Mouse (Mus musculus) CD4-positive, CD25-positive, alpha-beta regulatory T cell, adult 2 months (primary cell): ENCODE measurements around the gene 4930442H23Rik.
A peak's percentile ranks its signal among the peaks of the same experiment; 100 is the strongest.
"Not testable (repeated sequence)": the region's sequence is repeated elsewhere in the genome, so short reads cannot be mapped to it uniquely, and the experiment has no call there.

Experiments
- DNase-seq: peaks from one replicate; pipeline ENCODE4 v3.0.0-alpha.2; 2012; ENCODE audit warnings: low read depth, low spot score

4930442H23Rik gene

GRCm38 (mm10) chr10:81177958-81178712 is 5.5 kb downstream of the 4930442H23Rik start:
- DNase-seq = no peak

DNA sequence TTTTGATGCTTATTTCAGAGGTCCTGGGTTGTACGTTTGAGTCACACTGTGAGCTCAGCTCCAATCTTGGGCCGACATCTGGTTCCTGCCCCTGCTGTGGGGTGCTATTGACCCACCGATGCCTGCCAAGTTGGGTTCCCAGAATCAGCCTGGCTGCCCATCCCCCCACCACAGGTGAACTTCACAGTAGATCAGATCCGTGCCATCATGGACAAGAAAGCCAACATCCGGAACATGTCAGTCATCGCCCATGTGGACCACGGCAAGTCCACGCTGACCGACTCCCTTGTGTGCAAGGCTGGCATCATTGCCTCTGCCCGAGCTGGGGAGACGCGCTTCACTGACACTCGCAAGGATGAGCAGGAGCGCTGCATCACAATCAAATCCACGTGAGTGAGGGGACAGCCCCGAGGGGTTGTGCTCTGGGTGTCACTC is 6.1 kb downstream of the 4930442H23Rik start:
- peak; percentile 61 for DNase-seq

DNA sequence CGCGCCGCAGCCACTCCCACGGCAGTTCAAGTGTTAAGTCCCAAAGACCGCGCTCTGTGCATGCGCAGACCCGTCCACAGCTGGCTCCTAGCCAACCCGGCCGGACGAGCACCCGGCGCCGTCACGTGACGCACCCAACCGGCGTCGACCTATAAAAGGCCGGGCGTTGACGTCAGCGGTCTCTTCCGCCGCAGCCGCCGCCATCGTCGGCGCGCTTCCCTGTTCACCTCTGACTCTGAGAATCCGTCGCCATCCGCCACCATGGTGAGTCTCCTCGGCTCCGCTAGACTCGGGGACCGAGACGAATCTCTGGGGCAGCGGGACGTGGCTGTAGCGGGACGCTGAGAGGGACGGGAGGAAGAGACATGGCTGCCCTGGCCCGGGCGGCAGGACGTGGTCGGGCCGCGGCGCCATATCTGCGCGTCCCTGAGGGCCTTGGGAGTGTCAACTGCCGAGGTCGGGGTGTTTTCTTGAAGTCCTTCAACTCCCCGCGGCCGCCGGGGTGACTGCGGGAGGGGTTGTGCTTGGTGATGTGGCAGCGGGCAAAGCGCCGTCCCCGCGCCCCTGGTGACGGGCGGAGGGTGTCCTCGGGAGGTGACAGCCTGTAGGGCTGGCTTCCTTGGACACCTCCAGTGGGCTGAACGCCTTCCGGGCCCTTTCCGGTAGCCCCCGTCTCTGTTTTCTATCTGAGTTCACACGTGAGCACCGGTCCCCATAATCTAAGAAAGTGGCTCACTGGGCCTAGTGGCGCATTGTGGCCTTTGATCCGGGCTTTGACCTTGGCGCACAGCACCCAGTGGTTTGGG is 7.0 kb downstream of the 4930442H23Rik start, which contains the start of gene Eef2:
Eef2 (plus strand) TSS at position 166 of the 806 bp plus-strand sequence.
- peak; percentile 99 for DNase-seq

GRCm38 (mm10) chr10:81175936-81176465 is 7.6 kb downstream of the 4930442H23Rik start:
- no peak for DNase-seq

DNA sequence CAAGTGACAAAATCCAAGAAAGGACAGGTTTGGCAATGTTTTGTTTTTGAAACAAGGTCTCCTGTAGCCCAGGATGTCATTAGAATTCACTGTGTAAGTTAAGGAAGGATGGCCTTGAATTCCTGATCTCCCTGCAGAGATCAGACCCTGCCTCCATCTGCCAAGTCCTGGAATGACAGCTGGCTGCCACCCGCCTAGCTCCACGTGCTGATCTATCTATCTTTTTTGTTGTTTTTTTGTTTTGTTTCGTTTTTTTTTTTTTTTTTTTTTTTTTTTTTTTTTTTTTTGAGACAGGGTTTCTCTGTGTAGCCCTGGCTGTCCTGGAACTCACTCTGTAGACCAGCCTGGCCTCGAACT is 8.3 kb downstream of the 4930442H23Rik start:
- not testable (repeated sequence) for DNase-seq

DNA sequence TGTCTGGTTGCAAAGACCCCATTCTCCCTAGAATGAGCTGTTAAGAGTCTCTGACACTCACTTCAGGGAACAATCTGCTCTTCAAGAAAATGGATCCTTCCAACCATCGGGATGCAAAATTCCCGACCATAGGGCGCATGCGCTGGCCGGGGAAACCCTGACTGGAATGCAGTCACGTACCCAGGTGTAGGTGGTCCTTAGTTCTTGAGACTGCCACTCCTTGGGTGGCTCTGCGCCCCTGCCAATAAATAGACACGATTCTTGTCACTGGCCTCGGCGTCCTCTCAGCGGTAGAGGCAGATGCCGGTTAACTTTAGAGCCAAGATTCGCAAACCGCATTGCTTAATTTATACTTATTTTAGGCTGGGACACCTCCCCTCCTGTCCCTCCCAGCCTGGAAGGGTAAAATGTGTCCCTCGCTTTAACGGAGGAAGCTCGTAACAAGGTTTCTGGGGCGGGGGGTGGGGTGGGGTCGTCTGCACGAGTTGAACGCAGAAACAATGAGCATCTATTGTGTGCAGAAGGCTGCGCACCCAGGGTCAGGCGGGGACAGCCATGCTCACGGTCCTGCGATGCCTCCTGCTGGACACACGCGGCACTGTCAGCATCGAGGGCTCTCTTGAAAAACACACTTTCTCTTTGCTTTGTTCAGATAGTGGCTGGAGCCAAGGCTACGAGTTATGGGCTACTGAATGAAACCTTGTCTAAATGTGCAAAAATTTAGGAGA is 8.9 kb downstream of the 4930442H23Rik start:
- peak; percentile 94 for DNase-seq

- DNase-seq = peak; percentile 93
These were observed 10.5 kb downstream of the 4930442H23Rik start for GRCm38 (mm10) chr10:81173132-81173531.

GRCm38 (mm10) chr10:81169411-81169900 is 14.2 kb downstream of the 4930442H23Rik start:
- peak; percentile 76 for DNase-seq

DNA sequence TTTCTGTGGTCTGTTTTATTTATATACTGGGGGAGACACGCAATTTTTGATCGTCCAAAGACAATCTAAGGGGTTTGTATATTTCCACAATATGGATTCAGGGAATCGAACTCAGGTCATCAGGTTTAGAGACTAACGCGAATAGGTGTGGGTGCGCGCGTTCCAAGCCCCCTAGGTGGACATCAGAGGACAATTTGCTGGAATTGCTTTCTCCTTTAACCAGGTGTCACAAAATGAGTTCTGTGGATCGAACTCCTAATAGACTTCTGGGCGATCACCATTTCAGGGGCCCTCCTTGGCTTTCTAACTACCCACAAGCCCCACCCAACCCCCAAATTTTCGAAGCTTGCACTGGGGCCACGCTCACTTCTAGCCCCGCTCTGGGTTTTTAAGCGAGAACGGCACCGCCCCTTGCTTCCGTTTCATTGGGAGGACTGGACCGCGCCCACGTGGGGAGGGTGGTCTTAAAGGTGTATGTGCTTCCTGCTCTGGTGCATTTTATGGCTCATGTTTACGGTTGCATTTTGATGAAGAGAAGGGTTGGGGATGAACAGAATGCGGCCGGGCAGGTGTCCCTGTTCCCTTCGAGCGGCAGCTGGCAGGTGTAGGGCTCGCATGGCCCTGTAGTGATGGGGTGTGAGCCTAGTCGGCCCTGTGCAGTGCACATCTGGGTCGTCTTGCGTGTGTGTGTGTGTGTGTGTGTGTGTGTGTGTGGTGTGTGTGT is 15.0 kb downstream of the 4930442H23Rik start:
- DNase-seq = peak; percentile 89

- DNase-seq = no peak
These were observed 15.6 kb downstream of the 4930442H23Rik start for GRCm38 (mm10) chr10:81168087-81168431.

DNA sequence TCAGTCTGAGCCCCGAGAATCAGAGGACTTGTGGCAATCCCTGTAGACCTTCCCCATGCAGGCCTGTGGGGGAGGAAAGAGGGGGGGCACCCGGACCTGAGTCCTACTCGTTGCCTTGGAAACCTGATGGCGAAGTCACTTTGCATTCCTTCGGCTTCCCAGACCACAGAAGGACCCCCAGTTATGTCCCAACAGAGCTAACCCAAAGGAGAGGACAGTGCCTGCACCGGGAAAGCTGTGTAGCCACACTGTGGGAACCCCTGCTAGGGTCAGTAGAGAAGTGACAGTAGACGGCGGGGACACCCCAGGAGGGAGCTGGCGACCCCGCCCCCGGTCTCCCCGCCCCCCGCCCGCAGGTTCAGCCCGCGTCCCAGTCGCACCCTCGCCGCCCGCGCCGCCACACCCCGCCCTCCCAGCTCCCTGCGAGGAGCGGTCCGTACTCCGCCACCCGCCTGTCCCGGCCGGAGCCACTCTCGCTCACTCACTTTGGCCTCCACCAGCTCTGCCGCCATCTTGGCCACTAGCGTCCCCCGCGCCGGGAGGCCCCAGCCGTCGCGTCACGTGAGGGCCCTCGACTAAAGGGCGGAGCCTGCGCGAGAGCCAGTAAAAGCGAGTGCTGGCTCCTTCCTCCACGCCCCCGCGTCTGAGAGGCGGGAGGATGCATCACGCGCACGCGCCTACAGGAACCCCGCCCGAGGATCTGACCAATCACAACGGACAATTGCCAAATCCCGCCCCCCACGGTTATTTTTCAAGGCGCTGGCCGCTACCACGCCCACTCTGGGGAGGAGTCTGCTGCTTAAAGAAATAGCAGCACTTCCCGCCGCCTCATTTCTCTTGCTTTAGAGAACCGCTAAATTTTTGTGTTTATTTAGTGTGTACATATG is 16.2 kb downstream of the 4930442H23Rik start, which contains the start of gene Pias4:
Pias4 (minus strand) TSS at position 724 of the 887 bp plus-strand sequence.
- DNase-seq = peak; percentile 100

DNA sequence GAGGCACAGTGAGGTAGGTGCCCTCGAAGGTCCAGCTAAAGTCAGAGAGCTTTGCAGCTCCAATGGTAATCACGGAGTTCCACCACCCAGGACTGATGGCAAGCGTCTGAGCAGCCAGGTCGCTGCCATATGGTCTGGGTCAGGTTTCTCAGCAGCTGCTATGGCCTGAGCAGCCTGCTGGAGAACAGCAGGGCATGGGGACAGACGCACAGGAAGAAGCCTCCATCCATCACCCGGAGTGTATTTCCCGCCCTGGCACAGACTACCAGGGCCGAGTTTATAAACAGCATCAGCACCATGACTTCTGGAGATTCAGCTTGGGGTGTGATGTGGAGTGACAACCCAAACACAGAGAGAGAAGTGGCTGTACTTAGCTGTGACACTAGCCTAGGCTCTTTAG is 18.5 kb downstream of the 4930442H23Rik start:
- no peak for DNase-seq

DNA sequence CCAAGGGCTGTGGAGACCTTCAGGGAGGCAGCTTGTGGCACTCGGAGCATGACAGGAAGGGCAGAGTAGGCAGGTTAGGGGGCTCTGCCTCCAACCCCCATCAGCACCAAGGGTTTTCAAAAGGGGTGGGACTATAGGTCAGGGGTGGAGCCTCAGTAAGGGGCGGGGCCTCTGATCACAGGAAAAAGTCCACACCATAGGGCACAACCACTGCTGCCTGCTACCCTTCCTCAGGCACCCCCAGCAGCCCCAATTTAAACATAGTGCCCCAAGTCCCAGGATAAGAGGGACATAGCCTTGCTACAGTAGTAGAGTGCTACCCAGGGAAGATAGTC is 21.4 kb downstream of the 4930442H23Rik start:
- no peak for DNase-seq

GRCm38 (mm10) chr10:81161602-81162317 is 21.9 kb downstream of the 4930442H23Rik start:
- no peak for DNase-seq

DNA sequence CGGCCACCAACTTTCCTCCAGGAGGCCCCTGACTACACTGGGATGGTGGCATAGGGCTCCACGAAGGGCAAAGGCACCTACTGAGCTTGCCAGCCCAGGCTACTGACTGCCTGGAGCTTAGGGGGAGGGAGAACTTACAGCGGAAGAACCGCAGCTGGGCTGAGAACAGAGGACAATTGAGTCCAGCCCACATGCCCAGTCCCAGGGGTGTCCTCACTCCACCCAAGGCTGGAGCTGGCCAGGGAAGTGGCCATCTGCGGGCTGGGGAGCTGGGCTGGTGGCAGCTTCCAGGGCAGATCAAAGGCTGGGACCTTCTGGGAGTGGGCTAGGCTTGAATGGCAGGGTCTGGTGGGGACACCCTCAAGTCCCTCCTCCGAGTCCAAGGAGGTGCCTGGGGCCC is 28.9 kb downstream of the 4930442H23Rik start:
- no peak for DNase-seq

GRCm38 (mm10) chr10:81154313-81154712 is 29.3 kb downstream of the 4930442H23Rik start:
- no peak for DNase-seq

GRCm38 (mm10) chr10:81152609-81153008 is 31.0 kb downstream of the 4930442H23Rik start:
- no peak for DNase-seq

- no peak for DNase-seq
These were observed 32.4 kb downstream of the 4930442H23Rik start for GRCm38 (mm10) chr10:81151261-81151660.

- no peak for DNase-seq
These were observed 37.4 kb downstream of the 4930442H23Rik start for GRCm38 (mm10) chr10:81146296-81146695.
